Mouse (Mus musculus) olfactory bulb, adult 2 months (tissue): ENCODE measurements around the gene Gabbr2. TPM values are rescaled to one million over a fixed set of nuclear protein-coding genes. Genes with fewer than 3 reads are reported as not detected.

Source experiments
- H3K27ac ChIP-seq: fragments of 200-500 bp; 2 replicates; pipeline ENCODE4 v1.5.1; 2012; ENCODE audit warnings: low read depth, low read length; ENCODE audit not compliant: insufficient read depth
- H3K4me1 ChIP-seq: fragments of 200-500 bp; 2 replicates; pipeline ENCODE4 v1.6.1; 2012; ENCODE audit warnings: low read length; ENCODE audit not compliant: control insufficient read depth, insufficient read depth
- H3K4me3 ChIP-seq: fragments of 200-500 bp; 2 replicates; pipeline ENCODE4 v1.5.1; 2012; ENCODE audit warnings: mild to moderate bottlenecking, low read depth, low read length, moderate library complexity; ENCODE audit not compliant: insufficient read depth
- CTCF ChIP-seq: fragments of 200-500 bp; IDR thresholded peaks from 2 replicates; pipeline ENCODE4 v1.5.1; 2012; ENCODE audit warnings: low read depth, mild to moderate bottlenecking, low read length, moderate library complexity; ENCODE audit not compliant: insufficient read depth
- POLR2A ChIP-seq: fragments of 200-500 bp; IDR thresholded peaks from 2 replicates; pipeline ENCODE4 v1.6.1; 2012; ENCODE audit warnings: mild to moderate bottlenecking, low read depth, low read length, moderate library complexity; ENCODE audit not compliant: insufficient read depth
- WGBS: fragments of 180-500 bp; shearing (Covaris S2); methylation state at CpG from one replicate; pipeline ENCODE4 v1.1.7; 2018; 5-methylcytosine and 5-hydroxymethylcytosine counted together
- polyA plus RNA-seq: library from polyadenylated mRNA; stranded (reverse); fragments of >200 nt; gene quantifications from 2 replicates; pipeline ENCODE4 v1.2.4, GENCODE M21; 2012; ENCODE audit warnings: low replicate concordance; ENCODE audit not compliant: missing spikeins, insufficient read depth, insufficient read length

Gene Gabbr2
- polyA plus RNA-seq, 1 experiment: not detected

DNA sequence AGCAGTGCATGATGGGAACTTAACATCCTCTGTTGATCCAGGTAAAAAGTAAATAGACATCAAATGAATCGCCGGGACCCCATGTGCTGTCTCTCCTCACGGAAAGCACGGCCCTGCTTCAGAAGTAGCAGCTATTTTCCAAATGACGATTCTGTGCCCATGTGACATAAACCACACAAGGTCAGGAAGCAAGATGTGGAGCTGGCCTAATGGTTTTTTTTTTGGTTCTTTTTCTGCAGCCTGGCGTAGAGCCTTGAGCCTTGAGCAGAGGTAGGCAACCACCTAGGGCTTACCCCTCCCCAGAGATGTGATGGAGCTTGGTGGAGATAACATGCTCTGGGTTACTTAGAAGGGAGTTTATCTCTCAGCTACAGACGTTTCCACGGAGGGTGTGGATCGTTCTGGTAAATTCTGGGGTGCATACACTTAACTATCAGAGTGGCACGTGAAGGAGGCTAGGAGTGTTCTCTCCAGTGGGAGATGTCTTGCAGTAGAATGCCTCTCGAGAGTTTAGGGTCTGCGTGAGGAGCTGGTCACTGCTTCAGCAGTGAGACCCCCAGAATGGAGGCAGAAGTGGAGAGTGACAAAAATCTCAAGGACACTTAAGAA is 137.7 kb downstream of the Gabbr2 start:
- H3K27ac ChIP-seq: no peak overlapping the region
- H3K4me3 ChIP-seq: no peak overlapping the region
- 88% methylated on average over 12 of the region's 12 CpGs for WGBS
- no peak for TF ChIP-seq CTCF
- TF ChIP-seq POLR2A: no peak
- peaks cover 9% of the 10 kb centered on the region for H3K4me1 ChIP-seq

DNA sequence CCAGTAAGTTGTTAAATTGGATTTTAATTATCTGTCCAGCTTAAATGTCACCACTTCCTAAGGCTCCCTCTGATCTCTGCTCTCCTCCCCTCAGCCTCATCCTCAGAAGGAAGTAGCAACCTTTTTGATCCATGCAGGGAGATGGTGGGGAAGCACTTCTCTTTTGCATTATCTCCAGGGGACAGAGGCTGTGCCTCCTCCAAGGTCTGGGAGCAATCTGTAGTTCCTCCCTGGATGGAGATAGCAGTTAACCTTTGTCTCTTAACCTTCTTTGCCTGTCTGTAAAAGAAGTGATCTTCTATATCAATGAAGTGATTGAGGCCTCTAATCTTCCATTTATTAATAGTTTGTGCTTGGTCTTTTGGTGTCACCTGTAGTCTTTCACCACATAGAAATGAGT is 143.9 kb downstream of the Gabbr2 start:
- peaks cover 2% of the 10 kb centered on the region; the same call in 1 of the 2 replicates for H3K4me1 ChIP-seq
- TF ChIP-seq POLR2A: no peak
- TF ChIP-seq CTCF: no peak
- H3K4me3 ChIP-seq: no peak overlapping the region
- H3K27ac ChIP-seq: no peak overlapping the region

- TF ChIP-seq CTCF: no peak
- no peak for TF ChIP-seq POLR2A
- no peak overlapping the region for H3K27ac ChIP-seq
- H3K4me3 ChIP-seq: no peak overlapping the region
- WGBS: 98% methylated on average over 10 of the region's 10 CpGs
- H3K4me1 ChIP-seq: peaks cover 2% of the 10 kb centered on the region; the same call in 1 of the 2 replicates
Measured at GRCm38 (mm10) chr4:46846396-46846795, 145.3 kb downstream of the Gabbr2 start.

DNA sequence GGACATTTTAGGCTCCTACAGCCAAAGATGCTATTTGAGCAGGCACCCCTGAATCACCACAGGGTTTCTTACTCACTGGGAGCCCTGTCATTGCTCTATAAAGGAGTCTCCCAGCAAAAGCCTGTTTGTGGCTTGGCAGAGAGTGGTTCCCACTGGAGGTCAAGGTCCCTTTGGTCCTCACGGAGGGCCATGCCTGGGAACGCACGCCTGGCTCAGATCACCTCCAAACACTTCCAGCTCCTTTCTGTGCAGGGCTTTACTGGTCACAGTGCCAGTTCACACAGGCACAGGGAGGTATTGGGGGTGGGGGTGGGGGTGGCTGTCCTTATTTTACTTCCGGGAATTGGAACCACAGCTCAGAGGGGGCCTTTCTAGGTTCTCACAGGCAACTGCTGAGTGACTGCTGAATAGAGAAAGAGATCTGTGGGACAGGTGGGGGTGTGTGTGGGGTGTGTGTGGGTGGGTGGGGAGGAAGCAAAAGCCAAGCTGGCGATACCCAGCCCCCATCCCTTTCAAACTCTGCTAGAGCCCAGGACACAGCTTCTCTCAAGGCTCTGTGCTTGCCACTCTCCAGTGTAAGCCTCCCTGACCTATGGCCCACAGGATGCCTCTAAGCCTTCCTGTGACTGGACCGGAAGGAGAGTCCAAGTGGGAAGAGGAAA is 146.6 kb downstream of the Gabbr2 start:
- WGBS: 71% methylated on average over 6 of the region's 6 CpGs
- Histone ChIP-seq H3K4me3 (no peak overlapping the region), H3K27ac (no peak overlapping the region), H3K4me1 (peaks cover 2% of the 10 kb centered on the region; the same call in 1 of the 2 replicates)
- TF ChIP-seq POLR2A (no peak), CTCF (no peak)

GRCm38 (mm10) chr4:46844567-46844966 is 147.1 kb downstream of the Gabbr2 start:
- Histone ChIP-seq H3K4me1 (peaks cover 2% of the 10 kb centered on the region; the same call in 1 of the 2 replicates), H3K4me3 (no peak overlapping the region), H3K27ac (no peak overlapping the region)
- 83% methylated on average over 5 of the region's 5 CpGs for WGBS
- no peak for TF ChIP-seq POLR2A
- TF ChIP-seq CTCF: no peak

DNA sequence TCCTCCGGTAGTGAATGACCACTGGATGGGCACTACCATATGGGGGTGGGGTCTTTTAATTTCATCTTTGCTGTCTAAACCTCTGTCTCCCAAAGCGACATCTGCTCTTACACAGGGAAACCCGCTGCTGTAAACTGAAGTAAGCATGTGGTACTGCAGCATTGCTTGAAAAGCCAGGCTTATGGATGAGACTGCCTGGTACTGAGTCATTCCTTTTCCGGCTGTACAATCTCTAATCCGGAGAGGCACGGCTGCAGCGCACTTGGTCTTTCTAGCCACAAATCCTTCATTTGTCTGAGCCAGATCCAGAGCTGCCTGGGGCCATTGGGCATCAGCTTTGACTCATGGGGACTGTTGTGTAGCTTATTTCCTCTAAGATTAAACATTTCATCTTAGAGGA is 149.1 kb downstream of the Gabbr2 start:
- WGBS: 88% methylated on average over 7 of the region's 7 CpGs
- no peak for TF ChIP-seq CTCF
- TF ChIP-seq POLR2A: no peak
- Histone ChIP-seq H3K4me3 (no peak overlapping the region), H3K4me1 (peaks cover 5% of the 10 kb centered on the region; the same call in 1 of the 2 replicates), H3K27ac (no peak overlapping the region)

DNA sequence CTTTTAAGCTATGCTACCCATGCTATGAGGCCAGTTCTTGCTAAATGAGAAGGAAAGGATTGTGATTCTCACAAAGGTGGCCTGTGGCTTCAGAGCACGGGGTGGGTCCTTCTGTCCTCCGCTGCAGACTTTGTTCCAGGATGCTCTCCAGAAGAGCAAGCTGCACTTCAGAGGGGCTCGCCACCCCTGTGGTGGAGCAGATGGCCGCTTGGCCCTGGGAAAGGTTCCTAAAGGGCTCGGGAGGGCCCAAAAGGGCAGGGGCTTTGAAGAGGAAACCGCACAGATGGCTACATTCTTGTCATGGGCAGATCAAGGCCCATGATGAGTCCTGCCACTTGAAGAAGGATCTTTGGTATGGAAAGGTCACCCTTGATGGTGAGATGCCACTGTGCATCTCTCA is 151.5 kb downstream of the Gabbr2 start:
- no peak for TF ChIP-seq CTCF
- TF ChIP-seq POLR2A: no peak
- Histone ChIP-seq H3K4me1 (peaks cover 13% of the 10 kb centered on the region), H3K4me3 (no peak overlapping the region), H3K27ac (no peak overlapping the region)
- WGBS: 93% methylated on average over 6 of the region's 6 CpGs

- 70% methylated on average over 7 of the region's 7 CpGs for WGBS
- H3K4me3 ChIP-seq: no peak overlapping the region
- H3K27ac ChIP-seq: no peak overlapping the region
- H3K4me1 ChIP-seq: peaks cover 10% of the 10 kb centered on the region
- TF ChIP-seq CTCF (no peak), POLR2A (no peak)
Measured at GRCm38 (mm10) chr4:46837362-46837761, 154.3 kb downstream of the Gabbr2 start.

GRCm38 (mm10) chr4:46836065-46836464 is 155.6 kb downstream of the Gabbr2 start:
- no peak overlapping the region for H3K27ac ChIP-seq
- no peak overlapping the region for H3K4me3 ChIP-seq
- 69% methylated on average over 18 of the region's 18 CpGs for WGBS
- TF ChIP-seq POLR2A: no peak
- no peak for TF ChIP-seq CTCF
- H3K4me1 ChIP-seq: peaks cover 10% of the 10 kb centered on the region

- Histone ChIP-seq H3K4me1 (peaks cover 10% of the 10 kb centered on the region), H3K4me3 (no peak overlapping the region), H3K27ac (no peak overlapping the region)
- WGBS: 97% methylated on average over 14 of the region's 14 CpGs
- TF ChIP-seq CTCF (no peak), POLR2A (no peak)
Measured at GRCm38 (mm10) chr4:46835064-46835463, 156.6 kb downstream of the Gabbr2 start.
